Mouse (Mus musculus): ENCODE results near the gene Rnf31. TPM values are rescaled to one million over a fixed set of nuclear protein-coding genes. Genes with fewer than 3 reads are reported as not detected.

The Rnf31 gene
- polyA plus RNA-seq, 1 experiment from 2014 or later, result 23.7 TPM

DNA sequence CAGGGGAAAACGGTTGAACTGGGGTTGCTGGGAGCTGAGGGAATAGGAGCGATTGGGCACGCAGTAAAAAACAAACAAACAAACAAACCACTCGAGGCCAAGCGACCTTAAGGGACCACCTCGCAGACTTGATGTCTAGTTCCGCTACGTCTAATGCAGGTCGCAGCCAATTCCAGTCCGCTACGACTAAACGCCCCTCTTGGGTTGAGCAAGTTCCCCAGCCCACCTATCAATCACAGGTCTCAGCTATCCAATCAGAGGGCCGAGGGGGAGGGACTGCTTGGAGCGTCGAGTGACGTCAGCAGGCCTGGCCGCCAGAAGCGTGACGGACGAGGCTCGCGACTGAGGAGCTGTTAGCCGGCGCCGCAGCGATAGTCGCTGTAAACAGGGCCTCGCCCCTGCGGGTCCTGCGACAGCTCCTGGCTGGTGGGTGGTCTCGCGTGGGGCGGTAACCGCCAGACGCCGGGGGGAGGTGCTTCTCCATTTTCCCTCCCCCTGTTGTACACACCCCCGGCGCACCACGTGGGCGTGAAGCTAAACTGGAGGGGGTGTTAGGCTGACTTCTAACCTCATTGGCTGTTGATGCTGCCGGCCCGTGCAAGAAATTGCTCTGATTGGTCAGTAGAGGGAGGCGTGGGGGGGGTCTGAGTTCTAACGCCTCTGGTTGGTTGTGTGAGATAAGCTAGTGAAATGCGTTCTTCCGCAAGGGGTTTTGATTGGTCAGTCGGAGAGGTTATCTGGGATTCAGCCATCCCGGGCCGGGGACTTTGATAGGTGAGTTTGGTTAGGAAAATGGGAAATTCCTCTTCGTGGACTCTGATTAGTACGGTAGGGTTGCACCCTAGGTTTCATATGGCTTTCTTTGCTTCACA, 31.1 kb upstream of the Rnf31 start, which contains the start of gene A730061H03Rik:
Gene A730061H03Rik (minus strand): TSS at position 205 of the 872 bp plus-strand sequence.
- under 1% methylated on average over 51 of the region's 51 CpGs for WGBS
- peak; percentile 98 for ATAC-seq (ENCODE audit: low FRiP score)

DNA sequence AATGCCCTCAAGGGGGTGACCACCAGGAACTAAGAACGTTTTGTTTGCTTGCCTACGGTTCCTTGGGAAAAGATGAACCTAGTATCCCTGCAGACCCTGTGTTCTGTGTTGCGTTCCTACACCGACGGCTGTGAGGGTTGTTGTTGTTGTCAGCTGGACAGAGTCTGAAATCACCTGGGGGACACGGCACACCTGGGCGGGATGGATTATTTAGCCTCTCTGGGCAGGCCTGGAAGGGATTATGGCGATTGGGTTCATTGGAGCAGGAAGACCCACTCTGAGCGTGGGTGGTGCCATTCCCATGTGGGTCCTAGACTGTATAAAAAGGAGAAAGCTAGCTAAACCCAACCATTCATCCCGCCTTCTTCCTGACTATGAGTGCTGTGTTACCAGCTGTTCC, 29.6 kb upstream of the Rnf31 start:
- H3K9me3 ChIP-seq (replicated peaks), result no peaks in the 10 kb centered on the region
- H3K9ac ChIP-seq, result peak overlapping the region; percentile 71; the same call in 1 of the 2 replicates
- H3K4me1 ChIP-seq, result peaks cover 20% of the 10 kb centered on the region
- ATAC-seq (ENCODE audit: low FRiP score), result no peak
- peak overlapping the region; percentile 89; the same call in 1 of the 2 replicates for H3K4me2 ChIP-seq (replicated peaks)
- H3K27ac ChIP-seq, result no peak overlapping the region
- no peak overlapping the region; the same call in 1 of the 2 replicates for H3K4me3 ChIP-seq
- 87% methylated on average over 10 of the region's 10 CpGs for WGBS
- no peaks in the 10 kb centered on the region for H3K27me3 ChIP-seq
- H3K36me3 ChIP-seq, result peaks cover 40% of the 10 kb centered on the region

More for the DNA sequence above, 31.1 kb upstream of the Rnf31 start, which contains the start of gene A730061H03Rik:
- Histone ChIP-seq H3K9ac (peak within 1 kb of the TSS; percentile 71), H3K9me3 (replicated peaks) (no peaks in the 10 kb centered on the region), H3K4me3 (peak within 1 kb of the TSS; percentile 64), H3K4me2 (replicated peaks) (peak within 1 kb of the TSS; percentile 89), H3K27me3 (no peaks in the 10 kb centered on the region), H3K27ac (peak within 1 kb of the TSS; percentile 96), H3K4me1 (peaks cover 20% of the 10 kb centered on the region), H3K36me3 (peaks cover 26% of the 10 kb centered on the region)

DNA sequence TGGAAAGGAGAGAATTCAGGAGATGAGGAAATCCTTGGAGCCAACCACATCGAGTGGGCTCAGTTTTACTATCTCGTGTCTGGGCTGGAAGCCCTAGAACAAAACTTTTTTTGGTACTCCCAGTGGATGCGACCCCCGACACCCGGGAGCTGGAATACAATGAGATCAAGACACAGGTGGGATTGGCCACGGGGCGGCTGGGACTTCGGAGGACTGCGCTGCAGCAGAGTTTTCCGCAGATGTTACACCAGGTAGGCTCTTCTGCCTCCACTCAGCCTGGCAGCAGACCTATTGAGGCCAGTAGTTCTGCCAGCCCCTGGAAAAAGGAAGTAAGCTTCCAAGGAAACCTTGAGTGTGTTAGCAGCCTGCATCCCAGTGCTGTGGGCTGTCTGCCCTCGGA, 28.3 kb upstream of the Rnf31 start:
- H3K27ac ChIP-seq, result no peak overlapping the region
- 93% methylated on average over 11 of the region's 11 CpGs for WGBS
- H3K4me1 ChIP-seq, result peaks cover 20% of the 10 kb centered on the region
- no peaks in the 10 kb centered on the region for H3K27me3 ChIP-seq
- no peak for ATAC-seq (ENCODE audit: low FRiP score)
- H3K9ac ChIP-seq, result no peak overlapping the region
- no peak overlapping the region for H3K4me2 ChIP-seq (replicated peaks)
- no peaks in the 10 kb centered on the region for H3K9me3 ChIP-seq (replicated peaks)
- H3K4me3 ChIP-seq, result no peak overlapping the region
- peaks cover 53% of the 10 kb centered on the region for H3K36me3 ChIP-seq

DNA sequence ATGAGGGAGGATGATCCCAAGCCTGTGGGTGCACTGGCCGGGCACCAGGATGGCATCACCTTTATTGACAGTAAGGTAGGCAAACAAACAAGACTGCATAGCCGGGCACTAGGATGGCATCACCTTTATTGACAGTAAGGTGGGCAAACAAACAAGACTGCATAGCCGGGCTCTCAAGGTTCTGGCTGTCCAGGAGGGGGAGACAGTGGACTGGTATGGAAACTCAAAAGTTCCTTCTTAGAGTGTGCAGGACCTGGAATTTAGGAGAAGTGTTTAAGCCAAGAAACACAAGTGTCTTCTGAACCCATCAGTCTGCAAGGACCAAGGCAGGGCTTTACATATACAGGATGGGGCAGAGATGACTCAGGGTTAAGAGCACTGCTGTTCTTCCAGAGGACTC, 25.8 kb upstream of the Rnf31 start:
- WGBS, result 88% methylated on average over 3 of the region's 3 CpGs

DNA sequence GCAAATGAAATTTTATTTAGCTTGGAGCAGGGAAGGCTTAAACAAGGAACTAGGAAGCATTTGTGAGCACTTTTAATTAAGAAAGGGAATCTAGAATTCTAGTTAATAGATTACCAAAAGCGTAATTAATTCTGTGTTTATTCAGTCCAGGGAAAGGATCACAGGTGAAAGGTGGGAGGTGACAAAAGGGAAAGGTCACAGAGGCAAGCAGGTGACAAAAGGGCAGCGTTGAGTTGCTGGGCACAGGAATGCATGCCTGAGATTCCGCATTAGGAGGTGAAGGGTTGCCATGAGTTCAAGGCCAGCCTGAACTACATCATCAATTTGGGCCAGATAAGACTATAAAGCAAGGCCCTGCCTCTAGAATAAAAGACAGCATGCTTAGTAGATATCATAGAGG, 24.0 kb upstream of the Rnf31 start:
- Histone ChIP-seq H3K4me1 (peaks cover under 1% of the 10 kb centered on the region; the same call in 1 of the 2 replicates), H3K4me2 (replicated peaks) (no peak overlapping the region), H3K9ac (no peak overlapping the region), H3K9me3 (replicated peaks) (no peaks in the 10 kb centered on the region), H3K36me3 (peaks cover 77% of the 10 kb centered on the region), H3K27me3 (no peaks in the 10 kb centered on the region), H3K27ac (no peak overlapping the region), H3K4me3 (no peak overlapping the region)
- 91% methylated on average over 3 of the region's 3 CpGs for WGBS
- ATAC-seq (ENCODE audit: low FRiP score), result no peak

More for the DNA sequence above, 25.8 kb upstream of the Rnf31 start:
- ATAC-seq (ENCODE audit: low FRiP score), result no peak
- Histone ChIP-seq H3K9ac (no peak overlapping the region), H3K27me3 (no peaks in the 10 kb centered on the region), H3K27ac (no peak overlapping the region), H3K36me3 (peaks cover 75% of the 10 kb centered on the region), H3K4me1 (peaks cover 17% of the 10 kb centered on the region), H3K4me2 (replicated peaks) (no peak overlapping the region), H3K4me3 (no peak overlapping the region), H3K9me3 (replicated peaks) (no peaks in the 10 kb centered on the region)

DNA sequence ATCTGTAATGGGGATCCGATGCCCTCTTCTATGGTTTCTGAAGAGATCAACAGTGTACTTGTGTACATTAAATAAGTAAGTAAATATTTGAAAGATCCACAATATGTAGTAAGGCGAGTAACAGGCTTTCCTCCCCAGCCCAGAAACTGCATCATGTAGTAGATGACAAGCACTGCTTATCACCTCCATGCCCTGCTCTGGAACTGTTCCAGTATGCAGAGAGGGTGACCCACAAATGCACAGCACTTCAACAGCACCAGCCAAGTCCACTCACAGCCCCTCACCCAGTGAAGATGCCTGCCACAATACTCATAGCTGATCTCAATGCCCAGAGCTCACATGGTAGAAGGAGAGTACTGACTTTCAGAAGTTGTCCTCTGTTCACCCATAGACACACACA, 20.9 kb upstream of the Rnf31 start:
- Histone ChIP-seq H3K27ac (no peak overlapping the region), H3K9ac (no peak overlapping the region), H3K4me2 (replicated peaks) (no peak overlapping the region), H3K9me3 (replicated peaks) (no peaks in the 10 kb centered on the region), H3K4me1 (no peaks in the 10 kb centered on the region), H3K27me3 (no peaks in the 10 kb centered on the region), H3K36me3 (peaks cover 50% of the 10 kb centered on the region), H3K4me3 (no peak overlapping the region)
- ATAC-seq (ENCODE audit: low FRiP score), result no peak
- WGBS, result 86% methylated on average over 2 of the region's 2 CpGs

DNA sequence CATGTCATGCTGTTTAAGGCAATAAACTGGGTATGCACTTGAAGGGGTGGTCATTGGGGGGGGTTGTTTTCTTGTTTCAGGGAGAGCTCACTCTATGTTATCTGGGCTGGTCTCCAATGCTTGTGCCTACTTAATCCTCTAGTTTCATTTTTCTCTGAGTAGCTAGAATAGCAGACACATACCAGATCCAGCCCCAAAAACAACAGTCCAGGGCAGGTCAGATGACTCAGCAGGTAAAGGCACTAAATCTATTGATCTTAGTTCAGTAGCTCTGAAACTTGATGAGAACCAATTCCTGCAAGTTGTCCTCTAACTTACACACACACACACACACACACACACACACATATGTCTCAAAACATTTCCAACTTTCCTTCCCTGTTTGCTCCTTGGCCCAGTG, 19.7 kb upstream of the Rnf31 start:
- H3K4me1 ChIP-seq, result no peaks in the 10 kb centered on the region
- H3K9me3 ChIP-seq (replicated peaks), result no peaks in the 10 kb centered on the region
- H3K4me3 ChIP-seq, result no peak overlapping the region
- H3K36me3 ChIP-seq, result peaks cover 38% of the 10 kb centered on the region
- H3K27me3 ChIP-seq, result no peaks in the 10 kb centered on the region
- no peak overlapping the region for H3K9ac ChIP-seq
- H3K27ac ChIP-seq, result no peak overlapping the region
- ATAC-seq (ENCODE audit: low FRiP score), result no peak
- H3K4me2 ChIP-seq (replicated peaks), result no peak overlapping the region

DNA sequence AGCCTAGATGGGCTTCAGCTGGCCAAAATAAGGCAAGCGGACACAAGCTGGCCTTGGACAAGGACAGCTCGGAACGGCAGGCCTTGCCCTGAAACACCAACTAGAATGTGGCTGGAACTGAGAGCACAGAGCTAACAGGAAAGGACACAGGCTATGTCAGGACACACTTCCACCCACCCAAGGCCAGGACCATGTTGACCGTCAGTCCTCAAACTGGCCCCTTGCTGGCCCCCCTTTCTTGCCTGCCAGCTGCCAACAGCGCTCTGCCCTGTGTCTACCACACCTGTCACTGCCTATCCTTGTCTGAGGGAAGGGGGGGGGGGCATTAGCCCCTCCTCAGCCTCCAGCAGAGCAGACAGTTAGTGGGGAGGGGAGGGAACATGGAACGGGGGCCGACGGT, 16.2 kb upstream of the Rnf31 start, which contains the start of gene Fitm1:
Gene Fitm1 (plus strand): TSS at position 316 of the 400 bp plus-strand sequence.
- Histone ChIP-seq H3K27ac (no peak within 1 kb of the TSS), H3K4me3 (no peak within 1 kb of the TSS), H3K27me3 (no peaks in the 10 kb centered on the region), H3K9me3 (replicated peaks) (no peaks in the 10 kb centered on the region), H3K36me3 (peaks cover 10% of the 10 kb centered on the region), H3K9ac (no peak within 1 kb of the TSS), H3K4me1 (peaks cover 10% of the 10 kb centered on the region), H3K4me2 (replicated peaks) (no peak within 1 kb of the TSS)
- ATAC-seq (ENCODE audit: low FRiP score), result no peak
- whole genome bisulfite sequencing, result 80% methylated on average over 8 of the region's 8 CpGs

DNA sequence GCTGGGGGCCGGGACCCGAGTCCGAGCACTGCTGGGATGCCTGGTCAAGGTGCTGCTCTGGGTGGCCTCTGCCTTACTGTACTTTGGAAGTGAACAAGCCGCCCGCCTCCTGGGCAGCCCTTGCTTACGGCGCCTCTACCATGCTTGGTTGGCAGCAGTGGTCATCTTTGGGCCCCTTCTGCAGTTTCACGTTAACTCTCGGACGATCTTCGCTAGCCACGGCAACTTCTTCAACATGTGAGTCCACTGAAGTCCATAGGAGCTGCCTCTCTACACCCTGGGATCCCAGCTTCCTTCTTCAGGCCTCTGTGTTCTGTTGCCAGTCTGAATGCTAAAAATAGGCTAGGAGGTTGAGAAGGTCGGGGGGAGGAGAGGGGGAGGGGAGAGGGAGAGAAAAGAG, 15.8 kb upstream of the Rnf31 start:
- Histone ChIP-seq H3K36me3 (peaks cover 12% of the 10 kb centered on the region), H3K4me1 (peaks cover 10% of the 10 kb centered on the region), H3K27me3 (no peaks in the 10 kb centered on the region), H3K9me3 (replicated peaks) (no peaks in the 10 kb centered on the region), H3K4me3 (no peak overlapping the region), H3K9ac (no peak overlapping the region), H3K27ac (no peak overlapping the region), H3K4me2 (replicated peaks) (no peak overlapping the region)
- ATAC-seq (ENCODE audit: low FRiP score), result no peak
- WGBS, result 73% methylated on average over 13 of the region's 13 CpGs

DNA sequence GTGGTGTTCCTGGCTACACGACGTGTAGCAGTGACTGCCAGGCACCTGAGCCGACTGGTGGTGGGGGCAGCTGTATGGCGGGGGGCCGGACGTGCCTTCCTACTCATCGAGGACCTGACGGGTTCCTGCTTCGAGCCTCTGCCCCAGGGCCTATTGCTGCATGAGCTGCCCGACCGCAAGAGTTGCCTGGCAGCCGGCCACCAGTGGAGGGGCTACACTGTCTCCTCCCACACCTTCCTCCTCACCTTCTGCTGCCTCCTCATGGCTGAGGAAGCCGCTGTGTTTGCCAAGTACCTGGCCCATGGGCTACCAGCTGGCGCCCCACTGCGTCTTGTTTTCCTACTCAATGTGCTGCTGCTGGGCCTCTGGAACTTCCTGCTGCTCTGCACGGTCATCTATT, 15.1 kb upstream of the Rnf31 start:
- WGBS, result 76% methylated on average over 16 of the region's 16 CpGs
- no peak for ATAC-seq (ENCODE audit: low FRiP score)
- no peak overlapping the region for H3K27ac ChIP-seq
- H3K4me2 ChIP-seq (replicated peaks), result no peak overlapping the region
- peaks cover 16% of the 10 kb centered on the region for H3K36me3 ChIP-seq
- no peaks in the 10 kb centered on the region for H3K9me3 ChIP-seq (replicated peaks)
- H3K27me3 ChIP-seq, result no peaks in the 10 kb centered on the region
- no peak overlapping the region for H3K9ac ChIP-seq
- H3K4me3 ChIP-seq, result no peak overlapping the region
- peaks cover 10% of the 10 kb centered on the region for H3K4me1 ChIP-seq

DNA sequence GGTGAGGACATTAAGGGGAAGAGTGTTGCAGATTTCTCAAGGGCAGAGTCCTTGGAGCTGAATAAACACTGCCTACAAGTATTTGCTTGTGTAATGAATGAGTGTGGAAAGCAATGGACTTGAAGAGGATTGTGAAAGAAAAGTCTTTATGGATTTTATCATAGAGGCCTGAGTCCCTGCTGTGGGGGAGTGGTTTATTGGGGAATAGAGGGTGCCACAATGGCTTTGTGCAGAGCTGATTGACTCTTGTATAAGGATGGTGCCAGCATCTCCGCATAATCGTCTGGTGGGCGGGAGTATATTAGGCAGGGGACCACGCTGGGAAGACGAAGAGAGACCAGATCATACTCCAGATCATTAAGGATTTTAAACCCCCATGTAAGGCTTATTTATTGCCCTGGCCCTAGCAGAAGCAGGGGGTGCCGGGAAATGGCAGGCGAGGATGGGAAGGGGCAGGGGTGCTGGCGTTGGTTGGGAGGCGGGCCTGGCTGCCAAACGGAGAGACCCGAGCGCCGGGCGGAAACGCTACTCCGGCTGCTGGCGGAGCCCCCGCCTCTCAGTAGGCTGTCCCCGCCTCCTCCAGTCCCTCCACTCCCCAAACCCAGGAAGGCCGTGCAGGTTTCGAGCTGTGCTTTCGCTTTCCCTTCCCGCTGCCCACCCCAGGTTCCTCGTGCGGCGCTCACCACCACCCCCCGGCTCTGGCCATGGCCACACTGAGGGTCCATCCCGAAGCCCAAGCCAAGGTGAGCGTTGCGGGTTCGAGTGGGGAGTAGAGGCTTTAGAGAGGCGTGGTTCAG, 13.4 kb upstream of the Rnf31 start, which contains the start of gene Psme1:
Gene Psme1 (plus strand): TSS at position 253 of the 797 bp plus-strand sequence.
- peak; percentile 87 for ATAC-seq (ENCODE audit: low FRiP score)
- H3K4me3 ChIP-seq, result peak within 1 kb of the TSS; percentile 71
- peaks cover 20% of the 10 kb centered on the region for H3K36me3 ChIP-seq
- no peaks in the 10 kb centered on the region for H3K9me3 ChIP-seq (replicated peaks)
- WGBS, result 0% methylated on average over 32 of the region's 32 CpGs
- peak within 1 kb of the TSS; percentile 88 for H3K4me2 ChIP-seq (replicated peaks)
- H3K27ac ChIP-seq, result peak within 1 kb of the TSS; percentile 79
- peaks cover 10% of the 10 kb centered on the region for H3K4me1 ChIP-seq
- peak within 1 kb of the TSS; percentile 88 for H3K9ac ChIP-seq
- H3K27me3 ChIP-seq, result no peaks in the 10 kb centered on the region

DNA sequence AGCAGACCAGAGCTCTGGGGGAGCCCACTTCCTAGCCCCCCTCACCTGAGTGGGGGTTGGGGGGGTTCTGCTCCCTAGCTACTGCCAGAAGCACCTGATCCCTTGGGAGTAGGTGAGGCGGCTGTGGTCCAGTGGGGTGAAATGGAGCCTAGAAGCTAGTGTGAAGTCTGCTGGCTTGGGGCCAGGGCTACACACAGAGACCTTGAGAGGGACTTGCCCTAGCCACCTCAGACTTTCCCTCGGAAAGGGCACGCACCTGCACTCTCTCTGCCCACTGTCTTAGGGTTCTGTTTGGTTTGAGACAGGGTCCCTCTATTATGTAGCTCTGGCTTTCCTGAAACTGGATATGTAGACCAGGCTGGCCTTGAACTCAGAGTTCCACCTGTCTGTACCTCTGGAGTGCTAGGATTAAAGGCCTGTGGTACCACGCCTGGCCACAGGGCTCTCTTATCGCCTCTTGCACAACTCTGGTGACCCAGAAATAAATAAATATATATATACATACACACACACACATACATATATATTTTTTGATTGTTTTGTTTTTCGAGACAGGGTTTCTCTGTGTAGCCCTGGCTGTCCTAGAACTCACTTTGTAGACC, 12.7 kb upstream of the Rnf31 start:
- Histone ChIP-seq H3K27ac (peak overlapping the region; percentile 79), H3K27me3 (no peaks in the 10 kb centered on the region), H3K9ac (peak overlapping the region; percentile 88), H3K36me3 (peaks cover 20% of the 10 kb centered on the region), H3K9me3 (replicated peaks) (no peaks in the 10 kb centered on the region), H3K4me1 (peaks cover 10% of the 10 kb centered on the region), H3K4me3 (peak overlapping the region; percentile 71), H3K4me2 (replicated peaks) (peak overlapping the region; percentile 88)
- 30% methylated on average over 6 of the region's 6 CpGs for WGBS
- ATAC-seq (ENCODE audit: low FRiP score), result no peak; the same call in none of the 2 replicates

Measured in hindbrain, embryonic 12.5 days (tissue).